Mouse (Mus musculus) hindbrain, embryonic 14.5 days (tissue): ENCODE data around the gene Slc26a3. TPM values are rescaled to one million over a fixed set of nuclear protein-coding genes. Genes with fewer than 3 reads are reported as not detected.

Source experiments
- ATAC-seq: fragments of 200-750 bp; cut with Nextera tagmentation; 2 replicates; pipeline ENCODE4 v1.8.0; 2017; ENCODE audit warnings: moderate number of reproducible peaks, mild to moderate bottlenecking, moderate TSS enrichment, moderate library complexity; ENCODE audit not compliant: low FRiP score
- DNase-seq: peaks from one replicate; pipeline ENCODE4 v3.0.0-alpha.2; 2015; ENCODE audit warnings: low spot score
- H3K27ac ChIP-seq: fragments of 300-500 bp; sonication (generic); 2 replicates; pipeline ENCODE4 v1.5.1; 2014; ENCODE audit warnings: mild to moderate bottlenecking, moderate library complexity
- H3K27me3 ChIP-seq: fragments of 300-500 bp; sonication (generic); 2 replicates; pipeline ENCODE4 v1.6.1; 2014; ENCODE audit warnings: mild to moderate bottlenecking, low read length, mixed read lengths; ENCODE audit not compliant: control insufficient read depth, insufficient read depth
- H3K36me3 ChIP-seq: fragments of 300-500 bp; sonication (generic); replicated peaks from 2 replicates; pipeline ENCODE4 v1.6.1; 2014; ENCODE audit not compliant: control insufficient read depth, insufficient read depth
- H3K4me1 ChIP-seq: fragments of 300-500 bp; sonication (generic); replicated peaks from 2 replicates; pipeline ENCODE4 v1.6.1; 2014; ENCODE audit warnings: antibody characterized with exemption, low read length, mixed read lengths; ENCODE audit not compliant: control insufficient read depth, insufficient read depth
- H3K4me2 ChIP-seq: fragments of 300-500 bp; sonication (generic); replicated peaks from 2 replicates; pipeline ENCODE4 v1.6.1; 2014; ENCODE audit warnings: mild to moderate bottlenecking, moderate library complexity
- H3K4me3 ChIP-seq: fragments of 300-500 bp; sonication (generic); replicated peaks from 2 replicates; pipeline ENCODE4 v1.5.1; 2014; ENCODE audit warnings: mild to moderate bottlenecking, low read length
- H3K9ac ChIP-seq: fragments of 300-500 bp; sonication (generic); 2 replicates; pipeline ENCODE4 v1.6.1; 2014
- H3K9me3 ChIP-seq: fragments of 300-500 bp; sonication (generic); 2 replicates; pipeline ENCODE4 v1.6.1; 2016; ENCODE audit warnings: low read length; ENCODE audit not compliant: control insufficient read depth
- WGBS: fragments of 180-500 bp; shearing (Covaris S2); extraction: QIAGEN DNeasy Blood & Tissue Kit; methylation state at CpG from one replicate; pipeline ENCODE4 v1.1.7; 2014; 5-methylcytosine and 5-hydroxymethylcytosine counted together
- polyA plus RNA-seq: library from polyadenylated mRNA; unstranded; fragments of >200 nt; fragmentation: Nextera tagmentation; extraction: Ambion mirVana; gene quantifications from 2 replicates; pipeline ENCODE4 v1.2.1, GENCODE M21; 2014

Gene Slc26a3
- polyA plus RNA-seq, 1 experiment from 2014 or later, result not detected

DNA sequence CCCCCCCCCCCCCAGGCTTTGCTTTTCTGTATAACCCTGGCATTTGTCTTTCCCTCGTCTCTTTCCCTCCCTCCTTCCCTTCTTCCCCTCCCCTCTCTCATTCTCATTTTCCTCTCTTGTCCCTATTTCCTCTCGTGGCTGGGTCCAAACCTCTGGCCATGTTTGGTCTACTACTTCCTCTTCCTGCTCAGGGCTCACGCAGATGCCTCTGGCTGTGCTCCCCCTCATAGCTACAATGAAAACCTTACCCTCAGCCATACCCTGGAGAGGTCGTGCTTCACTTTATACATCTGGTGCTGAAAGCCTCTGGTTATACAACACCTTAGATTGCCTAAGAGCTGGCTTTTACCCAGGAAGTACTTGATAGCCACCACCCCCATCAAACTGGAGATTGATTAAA is 110.6 kb downstream of the Slc26a3 start:
- no peaks in the 10 kb centered on the region for H3K27me3 ChIP-seq
- no peak overlapping the region for H3K4me2 ChIP-seq
- no peak overlapping the region for H3K9ac ChIP-seq
- H3K27ac ChIP-seq, result no peak overlapping the region
- ATAC-seq (no peak), DNase-seq (no peak)
- no peaks in the 10 kb centered on the region for H3K36me3 ChIP-seq
- H3K4me1 ChIP-seq, result peaks cover 18% of the 10 kb centered on the region
- no peak overlapping the region for H3K4me3 ChIP-seq
- WGBS, result 69% methylated on average over 4 of the region's 4 CpGs
- H3K9me3 ChIP-seq, result no peaks in the 10 kb centered on the region

DNA sequence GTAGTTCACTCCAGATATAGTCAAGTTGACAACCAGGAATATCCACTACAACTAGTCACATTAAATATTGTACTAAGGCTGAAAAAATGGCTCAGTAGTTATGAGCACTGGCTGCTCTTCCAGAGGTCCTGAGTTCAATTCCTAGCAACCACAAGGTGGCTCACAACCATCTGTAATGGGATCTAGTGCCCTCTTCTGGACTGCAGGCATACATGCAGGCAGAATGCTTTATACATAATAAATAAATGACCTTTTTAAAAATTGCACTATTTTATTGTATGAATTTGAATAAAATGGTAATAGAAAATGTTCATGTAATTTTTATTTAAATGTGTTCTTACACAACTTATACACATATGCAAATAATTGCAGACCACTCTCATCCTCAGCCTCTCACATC is 112.5 kb downstream of the Slc26a3 start:
- peaks cover 13% of the 10 kb centered on the region for H3K4me1 ChIP-seq

GRCm38 (mm10) chr12:31507718-31508364 is 117.2 kb downstream of the Slc26a3 start:
- H3K27me3 ChIP-seq, result no peaks in the 10 kb centered on the region
- DNase-seq (peak; percentile 74), ATAC-seq (no peak)
- H3K36me3 ChIP-seq, result no peaks in the 10 kb centered on the region
- no peak overlapping the region for H3K4me3 ChIP-seq
- 43% methylated on average over 6 of the region's 6 CpGs for WGBS
- H3K9ac ChIP-seq, result no peak overlapping the region
- no peaks in the 10 kb centered on the region for H3K4me1 ChIP-seq
- no peak overlapping the region for H3K4me2 ChIP-seq
- H3K9me3 ChIP-seq, result no peaks in the 10 kb centered on the region
- H3K27ac ChIP-seq, result no peak overlapping the region

More for the DNA sequence above, 112.5 kb downstream of the Slc26a3 start:
- no peaks in the 10 kb centered on the region for H3K9me3 ChIP-seq
- H3K4me3 ChIP-seq, result no peak overlapping the region
- no peak overlapping the region for H3K9ac ChIP-seq
- ATAC-seq (no peak), DNase-seq (no peak)
- H3K27me3 ChIP-seq, result no peaks in the 10 kb centered on the region
- H3K36me3 ChIP-seq, result no peaks in the 10 kb centered on the region
- no peak overlapping the region for H3K4me2 ChIP-seq
- H3K27ac ChIP-seq, result no peak overlapping the region

GRCm38 (mm10) chr12:31508496-31508895 is 117.8 kb downstream of the Slc26a3 start:
- Histone ChIP-seq H3K4me1 (no peaks in the 10 kb centered on the region), H3K9me3 (no peaks in the 10 kb centered on the region), H3K4me2 (no peak overlapping the region), H3K36me3 (no peaks in the 10 kb centered on the region), H3K9ac (no peak overlapping the region), H3K4me3 (no peak overlapping the region), H3K27me3 (no peaks in the 10 kb centered on the region), H3K27ac (no peak overlapping the region)
- 89% methylated on average over 6 of the region's 6 CpGs for WGBS
- ATAC-seq (no peak), DNase-seq (no peak)

- no peak for DNase-seq
- 79% methylated on average over 5 of the region's 5 CpGs for WGBS
Measured at GRCm38 (mm10) chr12:31511218-31511617, 120.5 kb downstream of the Slc26a3 start.

GRCm38 (mm10) chr12:31512634-31513411 is 122.2 kb downstream of the Slc26a3 start:
- Histone ChIP-seq H3K9ac (no peak overlapping the region), H3K27me3 (no peaks in the 10 kb centered on the region), H3K36me3 (no peaks in the 10 kb centered on the region), H3K4me3 (no peak overlapping the region), H3K4me2 (no peak overlapping the region), H3K4me1 (no peaks in the 10 kb centered on the region), H3K27ac (no peak overlapping the region), H3K9me3 (no peaks in the 10 kb centered on the region)
- DNase-seq, result no peak
- ATAC-seq, result no peak
- WGBS, result 88% methylated on average over 14 of the region's 14 CpGs

More at GRCm38 (mm10) chr12:31511218-31511617, 120.5 kb downstream of the Slc26a3 start:
- no peak overlapping the region for H3K4me3 ChIP-seq
- H3K4me2 ChIP-seq, result no peak overlapping the region
- ATAC-seq, result no peak
- no peak overlapping the region for H3K27ac ChIP-seq
- H3K9me3 ChIP-seq, result no peaks in the 10 kb centered on the region
- H3K9ac ChIP-seq, result no peak overlapping the region
- H3K36me3 ChIP-seq, result no peaks in the 10 kb centered on the region
- no peaks in the 10 kb centered on the region for H3K4me1 ChIP-seq
- H3K27me3 ChIP-seq, result no peaks in the 10 kb centered on the region

DNA sequence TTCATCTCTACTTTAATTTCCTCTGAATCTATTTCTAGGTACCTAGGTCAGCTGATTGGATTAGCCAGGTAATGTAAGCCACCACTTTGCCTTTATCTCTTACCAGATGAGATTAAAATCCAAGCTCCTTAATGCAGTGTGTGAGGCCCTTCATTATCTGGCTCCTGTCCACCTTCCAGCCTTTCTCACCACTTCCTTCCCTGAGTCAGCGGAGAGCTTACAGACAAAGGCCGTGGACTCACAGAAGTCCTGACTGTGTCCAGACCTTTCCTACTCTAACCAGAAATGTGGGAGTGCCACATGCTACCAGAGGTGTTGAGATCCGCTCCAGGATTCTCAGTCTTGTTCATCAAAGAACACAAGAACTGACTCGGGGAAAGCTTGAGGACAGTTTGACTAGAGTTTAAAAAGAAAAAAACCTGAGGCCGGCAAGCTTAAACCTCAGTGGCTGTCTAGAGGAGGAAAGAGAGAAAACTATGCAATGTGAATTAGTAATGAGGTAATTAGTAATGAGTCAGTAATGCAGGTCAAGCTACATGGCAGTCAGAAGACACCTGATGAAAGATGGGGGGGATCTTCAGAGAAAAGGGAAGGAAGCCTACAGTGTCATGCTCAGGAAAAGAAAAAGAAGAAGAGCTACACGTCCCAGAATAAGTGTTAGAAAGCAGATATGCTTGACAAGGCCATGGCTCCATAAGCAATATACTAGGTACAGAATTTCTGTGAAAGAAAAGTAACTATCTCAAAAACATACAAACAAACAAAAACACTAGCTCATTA is 123.2 kb downstream of the Slc26a3 start:
- WGBS, result 84% methylated on average over 6 of the region's 6 CpGs
- no peak overlapping the region for H3K4me3 ChIP-seq
- H3K27ac ChIP-seq, result no peak overlapping the region
- DNase-seq (no peak), ATAC-seq (no peak)
- no peaks in the 10 kb centered on the region for H3K4me1 ChIP-seq
- H3K36me3 ChIP-seq, result no peaks in the 10 kb centered on the region
- H3K27me3 ChIP-seq, result no peaks in the 10 kb centered on the region
- H3K4me2 ChIP-seq, result no peak overlapping the region
- no peak overlapping the region for H3K9ac ChIP-seq
- H3K9me3 ChIP-seq, result no peaks in the 10 kb centered on the region

DNA sequence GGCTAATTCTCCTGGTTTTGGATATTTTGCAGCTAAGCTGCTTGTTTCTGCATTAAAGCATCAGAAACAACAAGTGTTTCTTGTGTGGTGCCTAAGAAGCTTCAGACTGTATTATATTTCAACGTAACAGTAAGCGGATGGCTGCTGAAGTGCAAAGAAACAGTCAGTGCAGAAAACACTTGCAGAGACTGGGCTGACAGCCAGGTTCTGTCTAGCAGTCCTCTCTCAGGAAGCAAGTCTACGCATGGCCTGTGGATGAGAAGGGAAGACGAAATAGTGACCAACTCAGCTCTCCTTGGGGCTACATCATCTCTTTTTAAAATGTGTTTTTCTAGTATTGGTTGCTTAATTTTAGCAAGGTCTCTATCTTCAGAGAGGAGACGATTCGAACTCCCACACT is 129.4 kb downstream of the Slc26a3 start:
- WGBS, result 77% methylated on average over 6 of the region's 6 CpGs
- Histone ChIP-seq H3K4me3 (no peak overlapping the region), H3K4me1 (no peaks in the 10 kb centered on the region), H3K4me2 (no peak overlapping the region), H3K36me3 (no peaks in the 10 kb centered on the region), H3K27me3 (no peaks in the 10 kb centered on the region), H3K27ac (no peak overlapping the region), H3K9me3 (no peaks in the 10 kb centered on the region), H3K9ac (no peak overlapping the region)
- DNase-seq (no peak), ATAC-seq (no peak)

- WGBS, result 61% methylated on average over 3 of the region's 3 CpGs
- H3K9me3 ChIP-seq, result no peaks in the 10 kb centered on the region
- H3K4me2 ChIP-seq, result no peak overlapping the region
- no peaks in the 10 kb centered on the region for H3K4me1 ChIP-seq
- DNase-seq, result no peak
- H3K27ac ChIP-seq, result no peak overlapping the region
- no peak overlapping the region for H3K9ac ChIP-seq
- no peak overlapping the region for H3K4me3 ChIP-seq
- ATAC-seq, result no peak
- H3K36me3 ChIP-seq, result no peaks in the 10 kb centered on the region
- H3K27me3 ChIP-seq, result no peaks in the 10 kb centered on the region
Measured at GRCm38 (mm10) chr12:31521371-31521770, 130.7 kb downstream of the Slc26a3 start.
